17 mouse cellular contexts compared by ENCODE assay signal in genomic region chr10:83119016-83119415, GRCm38 (mm10).
A peak's percentile ranks its signal among the peaks of the same experiment; 100 is the strongest.
DNase-seq lines count a peak whose midpoint lies in the region; ATAC-seq and TF ChIP-seq lines count a peak whose summit lies in the region.
"Had no signal": no experiment of that assay in that cellular context is flagged by ENCODE, and none has a peak within 500 bp of the region (broad histone marks: within the 10 kb centered on the region; RNA-seq: fewer than 3 reads in every experiment).

No protein-coding gene starts in this region.

- H3K27ac ChIP-seq in heart, embryonic 16.5 days (ENCODE audit: low read length) = no peak overlapping the region
- H3K27ac ChIP-seq in heart, embryonic 11.5 days (ENCODE audit: low read depth, low read length) = no peak overlapping the region
- peak overlapping the region; percentile 80 for H3K27ac ChIP-seq in small intestine, adult 2 months (ENCODE audit: insufficient read depth, low read depth, low read length)
- H3K27ac ChIP-seq: hindbrain, embryonic 14.5 days; intestine, embryonic 15.5 days; limb, embryonic 15.5 days had no signal

- H3K27me3 ChIP-seq in heart, embryonic 16.5 days (ENCODE audit: control insufficient read depth, insufficient read depth, low read length) = no peaks in the 10 kb centered on the region
- H3K27me3 ChIP-seq in heart, embryonic 11.5 days (ENCODE audit: control insufficient read depth, insufficient read depth, low read length) = no peaks in the 10 kb centered on the region
- H3K27me3 ChIP-seq in small intestine, adult 2 months (ENCODE audit: control insufficient read depth, insufficient read depth, low read length) = no peaks in the 10 kb centered on the region
- H3K27me3 ChIP-seq: intestine, embryonic 15.5 days; limb, embryonic 15.5 days had no signal

- H3K4me1 ChIP-seq in heart, embryonic 16.5 days (ENCODE audit: control insufficient read depth, insufficient read depth, low read length) = peaks cover 40% of the 10 kb centered on the region
- H3K4me1 ChIP-seq in heart, embryonic 11.5 days (ENCODE audit: control insufficient read depth, insufficient read depth, low read length) = peaks cover 36% of the 10 kb centered on the region
- peaks cover 20% of the 10 kb centered on the region for H3K4me1 ChIP-seq in small intestine, adult 2 months (ENCODE audit: control insufficient read depth, insufficient read depth, insufficient read length, low read length)

- peak; percentile 52 for DNase-seq in adrenal gland, adult 2 months
- no peak for DNase-seq in adrenal gland, adult 8-10 months
- peak; percentile 32 for DNase-seq in left cerebral cortex, postnatal 4 days
- no peak for DNase-seq in left cerebral cortex, adult 11 months (ENCODE audit: low spot score)
- DNase-seq in ovary, postnatal 10 days (ENCODE audit: low spot score) = no peak
- DNase-seq: cerebellum, adult 11-12 months; kidney, postnatal 14 days; layer of hippocampus, adult 9-11 months; thymus, adult 18-20 months had no signal

- no peak overlapping the region for H3K4me3 ChIP-seq in heart, embryonic 16.5 days (ENCODE audit: low read length)
- H3K4me3 ChIP-seq in heart, embryonic 11.5 days (ENCODE audit: low read depth, low read length) = no peak overlapping the region
- peak overlapping the region; percentile 47 for H3K4me3 ChIP-seq in small intestine, adult 2 months (ENCODE audit: low read depth, low read length)
- H3K4me3 ChIP-seq: erythroblast, embryonic 14.5 days; intestine, embryonic 15.5 days; limb, embryonic 15.5 days had no signal

- 0 out of 2 replicates have a peak, but pooled peaks have one; percentile 13 for ATAC-seq in heart, embryonic 16.5 days (replicated peaks; ENCODE audit: extremely low read depth, insufficient read depth, low FRiP score)
- ATAC-seq in heart, embryonic 11.5 days (replicated peaks; ENCODE audit: insufficient number of reproducible peaks, low FRiP score, low TSS enrichment) = no peak; the same call in 1 of the 2 replicates
- ATAC-seq: forebrain, embryonic 14.5 days; intestine, embryonic 15.5 days had no signal

- no peaks in the 10 kb centered on the region for H3K36me3 ChIP-seq in heart, embryonic 16.5 days (ENCODE audit: control insufficient read depth, insufficient read depth)
- no peaks in the 10 kb centered on the region for H3K36me3 ChIP-seq in heart, embryonic 11.5 days (ENCODE audit: control insufficient read depth, insufficient read depth, low read length)
- H3K36me3 ChIP-seq in small intestine, adult 2 months (ENCODE audit: control insufficient read depth, insufficient read depth, low read length) = no peaks in the 10 kb centered on the region
- H3K36me3 ChIP-seq: intestine, embryonic 15.5 days; limb, embryonic 15.5 days had no signal

- no peak overlapping the region for H3K4me2 ChIP-seq in heart, embryonic 16.5 days (ENCODE audit: low read depth, low read length)
- H3K4me2 ChIP-seq in heart, embryonic 11.5 days = no peak overlapping the region
- H3K4me2 ChIP-seq: hindbrain, embryonic 14.5 days; intestine, embryonic 15.5 days; limb, embryonic 15.5 days had no signal

- 0 out of 2 replicates have a peak, but pooled peaks cover 3% of the 10 kb centered on the region for H3K9me3 ChIP-seq in heart, embryonic 16.5 days (replicated peaks; ENCODE audit: control insufficient read depth, low read length)
- H3K9me3 ChIP-seq in heart, embryonic 11.5 days (replicated peaks; ENCODE audit: control insufficient read depth, low read length) = no peaks in the 10 kb centered on the region
- H3K9me3 ChIP-seq: intestine, embryonic 15.5 days; limb, embryonic 15.5 days had no signal

- 45% methylated on average over 10 of the region's 10 CpGs for WGBS in heart, embryonic 16.5 days
- 76% methylated on average over 10 of the region's 10 CpGs for WGBS in heart, embryonic 11.5 days (ENCODE audit: insufficient replicate concordance)
- WGBS in small intestine, adult 2 months = 26% methylated on average over 10 of the region's 10 CpGs

- 0 out of 2 replicates have a peak, but pooled peaks have one; percentile 2 for TF ChIP-seq POLR2A in small intestine, adult 2 months (IDR thresholded peaks at IDR 0.05; ENCODE audit: low read depth, low read length)

- TF ChIP-seq CTCF in small intestine, adult 2 months (IDR thresholded peaks at IDR 0.05; ENCODE audit: extremely low read depth, insufficient read length, insufficient replicate concordance, low read depth, low read length) = no peak

- H3K9ac ChIP-seq in heart, embryonic 16.5 days (ENCODE audit: low read length) = no peak overlapping the region
- H3K9ac ChIP-seq in heart, embryonic 11.5 days (ENCODE audit: low read depth, low read length) = no peak overlapping the region
- H3K9ac ChIP-seq: hindbrain, embryonic 14.5 days; intestine, embryonic 15.5 days; limb, embryonic 15.5 days had no signal

- intact Hi-C loops in left cerebral cortex, postnatal 4 days (cut with DNase I) = no loop called here

Comparison
In these comparisons a context has a peak if more than half of its experiments do, and no peak if none do; other contexts are left out.
1. DNase-seq: peak in adrenal gland, adult 2 months (single experiment) and left cerebral cortex, postnatal 4 days (single experiment); none in adrenal gland, adult 8-10 months (single experiment), left cerebral cortex, adult 11 months (single experiment) and ovary, postnatal 10 days (single experiment).